Mouse (Mus musculus) fibroblast of lung, adult 2 months (primary cell): ENCODE data around the gene Sdf4.

Experiments
- DNase-seq: peaks from one replicate; pipeline ENCODE4 v3.0.0-alpha.2; 2011; ENCODE audit warnings: low read depth

The Sdf4 gene

GRCm38 (mm10) chr4:156055173-156055572, 62.5 kb downstream of the Sdf4 start:
- DNase-seq = no peak

GRCm38 (mm10) chr4:156057702-156058101, 65.0 kb downstream of the Sdf4 start:
- DNase-seq = no peak

- DNase-seq = no peak
These were observed 66.2 kb downstream of the Sdf4 start for GRCm38 (mm10) chr4:156058826-156059225.

GRCm38 (mm10) chr4:156059261-156059660, 66.6 kb downstream of the Sdf4 start, which contains the start of gene Ttll10:
Ttll10 (minus strand) TSS chr4:156059414.
- DNase-seq = no peak

- no peak for DNase-seq
These were observed 67.0 kb downstream of the Sdf4 start for GRCm38 (mm10) chr4:156059713-156060112.
